Mouse (Mus musculus): Measurements from ENCODE around the gene Ubl5. TPM values are rescaled to one million over a fixed set of nuclear protein-coding genes. Genes with fewer than 3 reads are reported as not detected.
A peak's percentile ranks its signal among the peaks of the same experiment; 100 is the strongest.
"Not testable (repeated sequence)": the region's sequence is repeated elsewhere in the genome, so short reads cannot be mapped to it uniquely, and the experiment has no call there.

Gene Ubl5
- polyA plus RNA-seq, 1 experiment from 2014 or later, result 456 TPM

GRCm38 (mm10) chr9:20635676-20636075 lies 7.0 kb upstream of the Ubl5 start:
- not testable (repeated sequence) for H3K27ac ChIP-seq (ENCODE audit: low read depth, low read length); H3K9me3 ChIP-seq (ENCODE audit: control insufficient read depth, low read length); H3K4me1 ChIP-seq (replicated peaks; ENCODE audit: control insufficient read depth, insufficient read depth, low read length); H3K36me3 ChIP-seq (ENCODE audit: control insufficient read depth, insufficient read depth, low read length); H3K9ac ChIP-seq (ENCODE audit: low read depth, low read length); H3K4me2 ChIP-seq (replicated peaks; ENCODE audit: low read depth, low read length); H3K27me3 ChIP-seq (ENCODE audit: control insufficient read depth, insufficient read depth, low read length); H3K4me3 ChIP-seq (ENCODE audit: low read depth, low read length); ATAC-seq (ENCODE audit: low FRiP score); DNase-seq (ENCODE audit: low spot score)
- 94% methylated on average over 8 of the region's 8 CpGs for WGBS

DNA sequence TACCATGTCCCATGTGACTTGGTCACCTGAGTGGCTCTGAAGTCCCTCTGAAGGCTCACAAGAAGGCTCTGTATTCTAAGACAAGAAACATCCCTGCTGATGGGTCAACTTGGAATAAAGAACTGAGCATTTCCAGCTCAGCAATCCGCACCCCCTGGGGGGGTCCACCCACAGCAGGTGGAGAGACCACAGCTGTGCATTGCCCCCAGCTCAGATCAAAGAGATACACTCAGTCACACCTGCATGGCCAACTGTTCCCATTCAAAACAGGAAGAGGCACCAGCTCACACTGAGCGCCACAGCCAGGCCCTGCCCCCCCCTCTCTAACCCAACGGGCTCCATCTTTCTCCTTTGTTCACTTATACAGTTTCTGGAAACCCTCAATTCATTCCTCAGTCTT lies 6.4 kb upstream of the Ubl5 start:
- H3K27ac ChIP-seq (ENCODE audit: low read depth, low read length), result no peak overlapping the region
- no peak overlapping the region for H3K9ac ChIP-seq (ENCODE audit: low read depth, low read length)
- H3K4me2 ChIP-seq (replicated peaks; ENCODE audit: low read depth, low read length), result no peak overlapping the region
- no peaks in the 10 kb centered on the region; the same call in 1 of the 2 replicates for H3K36me3 ChIP-seq (ENCODE audit: control insufficient read depth, insufficient read depth, low read length)
- DNase-seq (ENCODE audit: low spot score) (no peak), ATAC-seq (ENCODE audit: low FRiP score) (no peak)
- H3K9me3 ChIP-seq (ENCODE audit: control insufficient read depth, low read length), result no peaks in the 10 kb centered on the region
- H3K4me3 ChIP-seq (ENCODE audit: low read depth, low read length), result no peak overlapping the region
- H3K4me1 ChIP-seq (replicated peaks; ENCODE audit: control insufficient read depth, insufficient read depth, low read length), result no peaks in the 10 kb centered on the region
- 78% methylated on average over 3 of the region's 3 CpGs for WGBS
- H3K27me3 ChIP-seq (ENCODE audit: control insufficient read depth, insufficient read depth, low read length), result no peaks in the 10 kb centered on the region

DNA sequence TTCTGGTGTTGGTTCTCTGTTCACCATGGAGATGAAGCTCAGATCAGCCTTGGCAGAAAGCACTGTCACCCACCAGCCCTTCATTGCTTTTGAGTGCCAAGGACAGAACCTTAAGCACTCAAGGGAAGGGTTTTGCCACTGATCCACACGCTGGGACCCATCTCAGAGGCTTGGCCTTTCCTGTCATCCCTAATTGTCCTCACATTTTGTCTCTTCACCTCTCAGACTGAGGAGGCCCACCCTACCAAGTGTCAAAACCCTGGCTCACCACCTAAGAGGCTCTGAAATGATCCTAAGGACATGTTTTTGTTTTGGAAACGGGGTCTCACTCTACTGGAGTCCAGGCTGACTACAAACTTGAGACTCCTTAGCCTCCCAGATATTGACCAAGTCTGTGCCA lies 5.9 kb upstream of the Ubl5 start:
- Histone ChIP-seq H3K9ac (ENCODE audit: low read depth, low read length) (no peak overlapping the region), H3K36me3 (ENCODE audit: control insufficient read depth, insufficient read depth, low read length) (no peaks in the 10 kb centered on the region; the same call in 1 of the 2 replicates), H3K27ac (ENCODE audit: low read depth, low read length) (no peak overlapping the region), H3K4me2 (replicated peaks; ENCODE audit: low read depth, low read length) (no peak overlapping the region), H3K4me3 (ENCODE audit: low read depth, low read length) (no peak overlapping the region), H3K4me1 (replicated peaks; ENCODE audit: control insufficient read depth, insufficient read depth, low read length) (peaks cover 2% of the 10 kb centered on the region; the same call in 1 of the 2 replicates), H3K9me3 (ENCODE audit: control insufficient read depth, low read length) (no peaks in the 10 kb centered on the region), H3K27me3 (ENCODE audit: control insufficient read depth, insufficient read depth, low read length) (no peaks in the 10 kb centered on the region)
- WGBS, result 83% methylated on average over 2 of the region's 2 CpGs
- ATAC-seq (ENCODE audit: low FRiP score), result no peak
- DNase-seq (ENCODE audit: low spot score), result no peak

DNA sequence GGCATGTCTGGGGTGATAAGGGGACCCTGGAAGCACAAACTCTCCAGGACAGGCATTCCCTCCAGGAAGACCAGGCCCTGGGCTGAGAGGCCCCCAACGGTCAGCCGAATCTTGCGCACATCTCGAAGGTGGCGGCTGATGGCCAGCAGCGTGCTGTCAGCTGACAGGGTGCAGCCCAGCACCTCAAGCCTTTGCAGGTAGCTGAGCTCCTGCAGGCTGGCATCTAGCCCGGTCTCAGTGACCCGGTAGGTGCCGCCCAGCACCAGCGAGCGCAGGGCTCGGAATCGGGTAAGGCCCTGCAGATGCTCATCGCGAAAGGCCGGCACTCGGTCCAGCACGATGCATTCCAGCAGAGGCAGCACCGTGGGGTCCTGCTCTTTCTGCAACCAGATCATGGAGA lies 4.1 kb upstream of the Ubl5 start:
- no peak overlapping the region for H3K9ac ChIP-seq (ENCODE audit: low read depth, low read length)
- no peaks in the 10 kb centered on the region; the same call in 1 of the 2 replicates for H3K36me3 ChIP-seq (ENCODE audit: control insufficient read depth, insufficient read depth, low read length)
- H3K27me3 ChIP-seq (ENCODE audit: control insufficient read depth, insufficient read depth, low read length), result no peaks in the 10 kb centered on the region
- no peak overlapping the region for H3K4me2 ChIP-seq (replicated peaks; ENCODE audit: low read depth, low read length)
- DNase-seq (ENCODE audit: low spot score) (no peak), ATAC-seq (ENCODE audit: low FRiP score) (no peak)
- no peak overlapping the region for H3K27ac ChIP-seq (ENCODE audit: low read depth, low read length)
- no peak overlapping the region for H3K4me3 ChIP-seq (ENCODE audit: low read depth, low read length)
- peaks cover 2% of the 10 kb centered on the region; the same call in 1 of the 2 replicates for H3K4me1 ChIP-seq (replicated peaks; ENCODE audit: control insufficient read depth, insufficient read depth, low read length)
- H3K9me3 ChIP-seq (ENCODE audit: control insufficient read depth, low read length), result no peaks in the 10 kb centered on the region
- 95% methylated on average over 19 of the region's 19 CpGs for WGBS

DNA sequence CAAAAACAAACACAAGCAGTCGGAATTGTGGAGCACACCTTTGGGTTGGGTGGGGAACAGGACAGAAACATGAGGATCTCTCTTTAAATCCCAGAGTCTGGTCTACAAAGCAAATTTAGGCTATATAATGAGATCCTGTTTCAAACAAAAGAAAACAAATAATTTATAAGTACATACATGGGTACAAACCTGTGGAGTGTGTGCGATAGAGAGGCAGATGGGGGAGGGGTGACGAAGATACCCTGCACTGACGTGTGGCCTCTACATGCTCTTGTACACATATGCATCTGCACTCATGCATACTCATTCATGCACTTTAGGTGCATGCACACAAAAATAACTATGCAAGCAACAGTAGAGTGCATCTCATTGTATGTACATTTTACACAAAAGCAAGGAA lies 3.2 kb upstream of the Ubl5 start:
- no peak for ATAC-seq (ENCODE audit: low FRiP score)
- no peak overlapping the region for H3K9ac ChIP-seq (ENCODE audit: low read depth, low read length)
- DNase-seq (ENCODE audit: low spot score), result no peak
- no peaks in the 10 kb centered on the region for H3K27me3 ChIP-seq (ENCODE audit: control insufficient read depth, insufficient read depth, low read length)
- H3K4me3 ChIP-seq (ENCODE audit: low read depth, low read length), result no peak overlapping the region
- peaks cover 2% of the 10 kb centered on the region; the same call in 1 of the 2 replicates for H3K4me1 ChIP-seq (replicated peaks; ENCODE audit: control insufficient read depth, insufficient read depth, low read length)
- H3K36me3 ChIP-seq (ENCODE audit: control insufficient read depth, insufficient read depth, low read length), result no peaks in the 10 kb centered on the region; the same call in 1 of the 2 replicates
- WGBS, result 95% methylated on average over 4 of the region's 4 CpGs
- H3K4me2 ChIP-seq (replicated peaks; ENCODE audit: low read depth, low read length), result no peak overlapping the region
- no peaks in the 10 kb centered on the region for H3K9me3 ChIP-seq (ENCODE audit: control insufficient read depth, low read length)
- H3K27ac ChIP-seq (ENCODE audit: low read depth, low read length), result no peak overlapping the region

DNA sequence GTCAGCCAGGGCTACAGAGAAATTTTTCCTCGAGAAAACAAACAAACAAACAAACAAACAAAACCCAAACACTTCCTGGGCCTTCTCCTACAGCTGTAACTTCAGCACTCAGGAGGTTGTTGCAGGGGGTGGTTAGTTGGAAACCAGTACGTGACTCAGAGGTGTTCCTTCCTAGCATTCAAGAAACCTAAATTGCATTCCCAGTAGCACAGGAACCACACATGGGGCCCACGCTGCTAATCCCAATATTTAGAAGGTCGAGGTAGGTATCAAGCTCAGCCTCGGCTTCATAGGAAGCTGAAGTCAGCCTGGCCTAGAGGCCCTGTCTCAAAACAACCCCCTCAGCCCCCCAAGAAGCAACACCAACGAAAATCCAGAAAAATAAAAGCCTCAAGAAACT lies 1.2 kb upstream of the Ubl5 start:
- no peak for ATAC-seq (ENCODE audit: low FRiP score)
- H3K27ac ChIP-seq (ENCODE audit: low read depth, low read length), result 0 out of 2 replicates have a peak overlapping the region, but pooled peaks have one; percentile 17

DNA sequence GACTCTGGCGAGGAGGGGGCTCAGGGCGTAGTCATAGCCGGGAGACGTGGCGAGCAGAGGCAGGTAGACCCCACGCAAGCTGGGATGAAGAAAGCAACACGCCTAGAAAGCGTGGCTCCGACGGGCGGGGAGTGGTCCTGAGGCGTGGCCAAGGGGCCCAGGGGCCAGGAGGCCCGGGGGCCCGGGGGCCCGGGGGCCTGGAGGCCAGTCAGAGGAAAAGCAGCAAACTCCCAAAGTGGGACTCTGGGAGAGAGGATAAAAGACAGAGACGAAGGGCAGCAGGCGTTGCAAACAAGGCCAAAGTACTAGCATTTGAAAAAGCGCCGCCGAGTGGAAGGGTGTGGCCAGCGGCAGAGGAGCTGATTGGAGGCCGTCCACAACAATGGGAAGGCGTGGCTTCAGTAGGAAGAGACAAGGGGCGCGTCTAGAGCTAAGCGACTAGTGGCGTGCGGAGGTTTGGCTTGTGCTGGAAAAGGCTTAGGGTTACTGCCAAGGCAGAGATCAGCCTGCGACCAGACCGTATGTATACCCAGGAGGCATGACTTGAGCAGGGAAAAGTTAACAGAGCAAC lies 303 bp downstream of the Ubl5 start:
- peak overlapping the region; percentile 83 for H3K4me3 ChIP-seq (ENCODE audit: low read depth, low read length)
- no peaks in the 10 kb centered on the region for H3K27me3 ChIP-seq (ENCODE audit: control insufficient read depth, insufficient read depth, low read length)
- H3K9ac ChIP-seq (ENCODE audit: low read depth, low read length), result peak overlapping the region; percentile 49
- DNase-seq (ENCODE audit: low spot score) (peak; percentile 90), ATAC-seq (ENCODE audit: low FRiP score) (peak; percentile 87)
- H3K9me3 ChIP-seq (ENCODE audit: control insufficient read depth, low read length), result no peaks in the 10 kb centered on the region
- peak overlapping the region; percentile 97 for H3K4me2 ChIP-seq (replicated peaks; ENCODE audit: low read depth, low read length)
- WGBS, result under 1% methylated on average over 30 of the region's 30 CpGs
- peaks cover 2% of the 10 kb centered on the region; the same call in 1 of the 2 replicates for H3K4me1 ChIP-seq (replicated peaks; ENCODE audit: control insufficient read depth, insufficient read depth, low read length)
- no peaks in the 10 kb centered on the region; the same call in 1 of the 2 replicates for H3K36me3 ChIP-seq (ENCODE audit: control insufficient read depth, insufficient read depth, low read length)
- peak overlapping the region; percentile 92 for H3K27ac ChIP-seq (ENCODE audit: low read depth, low read length)

More for the DNA sequence above, 1.2 kb upstream of the Ubl5 start:
- 35% methylated on average over 6 of the region's 6 CpGs for WGBS
- Histone ChIP-seq H3K9ac (ENCODE audit: low read depth, low read length) (peak overlapping the region; percentile 84), H3K9me3 (ENCODE audit: control insufficient read depth, low read length) (no peaks in the 10 kb centered on the region), H3K4me3 (ENCODE audit: low read depth, low read length) (peak overlapping the region; percentile 83), H3K27me3 (ENCODE audit: control insufficient read depth, insufficient read depth, low read length) (no peaks in the 10 kb centered on the region), H3K4me2 (replicated peaks; ENCODE audit: low read depth, low read length) (peak overlapping the region; percentile 97), H3K36me3 (ENCODE audit: control insufficient read depth, insufficient read depth, low read length) (no peaks in the 10 kb centered on the region; the same call in 1 of the 2 replicates), H3K4me1 (replicated peaks; ENCODE audit: control insufficient read depth, insufficient read depth, low read length) (peaks cover 2% of the 10 kb centered on the region; the same call in 1 of the 2 replicates)
- DNase-seq (ENCODE audit: low spot score), result no peak

DNA sequence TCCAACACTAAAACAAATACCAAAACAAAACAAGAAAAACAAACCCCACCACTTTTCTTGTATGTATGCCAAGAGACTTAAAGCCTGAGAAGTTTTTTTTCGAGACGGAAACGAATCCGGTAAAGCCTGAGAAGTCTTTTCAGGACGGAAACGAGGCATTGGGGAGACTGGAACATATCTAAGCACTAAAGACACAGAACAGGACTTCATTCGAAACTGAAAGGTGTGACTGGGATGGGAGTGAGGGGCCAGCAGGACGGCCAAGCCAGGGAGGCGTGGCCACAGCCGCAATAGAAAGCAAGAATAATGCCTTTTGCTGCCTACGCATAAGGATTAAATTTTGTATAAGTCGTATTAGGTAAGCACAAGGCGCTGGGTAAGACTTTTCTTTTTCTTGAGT lies 1.1 kb downstream of the Ubl5 start:
- no peak for ATAC-seq (ENCODE audit: low FRiP score)
- peak; percentile 19 for DNase-seq (ENCODE audit: low spot score)
- Histone ChIP-seq H3K9me3 (ENCODE audit: control insufficient read depth, low read length) (no peaks in the 10 kb centered on the region), H3K36me3 (ENCODE audit: control insufficient read depth, insufficient read depth, low read length) (no peaks in the 10 kb centered on the region; the same call in 1 of the 2 replicates), H3K4me1 (replicated peaks; ENCODE audit: control insufficient read depth, insufficient read depth, low read length) (peaks cover 2% of the 10 kb centered on the region; the same call in 1 of the 2 replicates), H3K27ac (ENCODE audit: low read depth, low read length) (0 out of 2 replicates have a peak overlapping the region, but pooled peaks have one; percentile 92), H3K4me3 (ENCODE audit: low read depth, low read length) (peak overlapping the region; percentile 83), H3K9ac (ENCODE audit: low read depth, low read length) (peak overlapping the region; percentile 49), H3K4me2 (replicated peaks; ENCODE audit: low read depth, low read length) (peak overlapping the region; percentile 97), H3K27me3 (ENCODE audit: control insufficient read depth, insufficient read depth, low read length) (no peaks in the 10 kb centered on the region)
- 14% methylated on average over 13 of the region's 13 CpGs for WGBS
